Mouse (Mus musculus): Measurements from ENCODE around the gene F3.

GRCm38 (mm10) chr3:121684963-121685362, 38.4 kb upstream of the F3 start:
- no peak for TF ChIP-seq POLR2A (IDR thresholded peaks at IDR 0.05; ENCODE audit: low read depth, low read length)
- no peak for TF ChIP-seq CTCF (IDR thresholded peaks at IDR 0.05; ENCODE audit: borderline replicate concordance, insufficient read depth, low read length)

All from embryonic fibroblast, embryonic 13.5 days (primary cell).